Mouse (Mus musculus) mouse trophoblast stem cell (cell line): ENCODE measurements at regions not wholly inside any gene's neighbourhood (a gene's known extent, or its start where the extent isn't known, plus 50 kb on each side); places are given as distances from the start of the nearest gene placed in this dataset.

ENCODE experiments used
- in situ Hi-C, 2 experiments: fragments of 300-500 bp; cut with MseI, MboI; formaldehyde crosslinking; loops; 2 replicates in 1 of 2; 3 replicates in 1 of 2; pipeline ENCODE4 v1.15.1; 2025

GRCm38 (mm10) chr8:36361818-36362217 lies 596.2 kb downstream of the Gm19410 start:
- in situ Hi-C loops, result loop anchor here in 1 of 2 experiments (5.0 kb wide), 1 partner anchor 160 kb away; no protein-coding TSS in a partner anchor

- in situ Hi-C loops, result loop anchor here in 1 of 2 experiments (5.0 kb wide), 1 partner anchor 159 kb away; no protein-coding TSS in a partner anchor
Observed at GRCm38 (mm10) chr8:36363291-36363690, 597.7 kb downstream of the Gm19410 start.

- in situ Hi-C loops, result loop anchor here (5.0 kb wide), 1 partner anchor 158 kb away; no protein-coding TSS in a partner anchor
Observed at GRCm38 (mm10) chr8:36364567-36365231, 599.1 kb downstream of the Gm19410 start.

- in situ Hi-C loops, result loop anchor here in 1 of 2 experiments (5.0 kb wide), 1 partner anchor 156 kb away; no protein-coding TSS in a partner anchor
Observed at GRCm38 (mm10) chr8:36365945-36366344, 600.4 kb downstream of the Gm19410 start.

- in situ Hi-C loops, result no loop called here
Observed at GRCm38 (mm10) chr8:36376579-36377350, 611.2 kb downstream of the Gm19410 start.

- in situ Hi-C loops, result no loop called here
Observed at GRCm38 (mm10) chr8:36394487-36394886, 598.9 kb upstream of the AI429214 start.

- in situ Hi-C loops, result no loop called here
Observed at GRCm38 (mm10) chr8:36396493-36396892, 596.9 kb upstream of the AI429214 start.

- in situ Hi-C loops, result no loop called here
Observed at GRCm38 (mm10) chr8:36406706-36407105, 586.7 kb upstream of the AI429214 start.
